Mouse (Mus musculus): ENCODE results near the gene Gpr33. TPM values are rescaled to one million over a fixed set of nuclear protein-coding genes. Genes with fewer than 3 reads are reported as not detected.

The Gpr33 gene
- not detected in 2 replicates for polyA plus RNA-seq (2015; fragmentation: Nextera tagmentation; extraction: Ambion mirVana)

- 89% methylated on average over 3 of the region's 3 CpGs for WGBS
- no peaks in the 10 kb centered on the region for H3K27me3 ChIP-seq
- no peak within 1 kb of the TSS for H3K27ac ChIP-seq
- no peaks in the 10 kb centered on the region for H3K36me3 ChIP-seq
- no peak within 1 kb of the TSS for H3K9ac ChIP-seq
- no peaks in the 10 kb centered on the region for H3K4me1 ChIP-seq
- no peaks in the 10 kb centered on the region for H3K9me3 ChIP-seq
- no peak within 1 kb of the TSS for H3K4me3 ChIP-seq
- no peak for ATAC-seq (ENCODE audit: borderline replicate concordance, extremely low read depth, low FRiP score, low TSS enrichment)
- H3K4me2 ChIP-seq, result no peak within 1 kb of the TSS
These were observed at the start of gene Gpr33 for GRCm38 (mm10) chr12:52027963-52028362. Gene Gpr33, minus strand, starts transcription at chr12:52028063.

GRCm38 (mm10) chr12:52049324-52049723 lies 21.5 kb upstream of the Gpr33 start:
- Histone ChIP-seq H3K9ac (no peak overlapping the region), H3K4me3 (no peak overlapping the region), H3K4me1 (no peaks in the 10 kb centered on the region), H3K9me3 (no peaks in the 10 kb centered on the region), H3K4me2 (no peak overlapping the region), H3K27ac (no peak overlapping the region), H3K27me3 (no peaks in the 10 kb centered on the region), H3K36me3 (no peaks in the 10 kb centered on the region)
- no peak for ATAC-seq (ENCODE audit: borderline replicate concordance, extremely low read depth, low FRiP score, low TSS enrichment)
- 38% methylated on average over 2 of the region's 2 CpGs for WGBS

- WGBS, result 65% methylated on average over 4 of the region's 4 CpGs
- Histone ChIP-seq H3K9ac (no peak overlapping the region), H3K36me3 (no peaks in the 10 kb centered on the region), H3K27me3 (no peaks in the 10 kb centered on the region), H3K27ac (no peak overlapping the region), H3K4me2 (no peak overlapping the region), H3K4me3 (no peak overlapping the region), H3K4me1 (no peaks in the 10 kb centered on the region), H3K9me3 (no peaks in the 10 kb centered on the region)
- no peak for ATAC-seq (ENCODE audit: borderline replicate concordance, extremely low read depth, low FRiP score, low TSS enrichment)
These were observed 18.5 kb upstream of the Gpr33 start for GRCm38 (mm10) chr12:52046371-52046770.

GRCm38 (mm10) chr12:52042818-52043336 lies 15.0 kb upstream of the Gpr33 start:
- no peak overlapping the region for H3K9ac ChIP-seq
- H3K4me3 ChIP-seq, result no peak overlapping the region
- H3K36me3 ChIP-seq, result no peaks in the 10 kb centered on the region
- H3K9me3 ChIP-seq, result no peaks in the 10 kb centered on the region
- no peak overlapping the region for H3K27ac ChIP-seq
- no peaks in the 10 kb centered on the region for H3K27me3 ChIP-seq
- no peak for ATAC-seq (ENCODE audit: borderline replicate concordance, extremely low read depth, low FRiP score, low TSS enrichment)
- H3K4me1 ChIP-seq, result no peaks in the 10 kb centered on the region
- no peak overlapping the region for H3K4me2 ChIP-seq
- 50% methylated on average over 10 of the region's 10 CpGs for WGBS

GRCm38 (mm10) chr12:52038352-52038751 lies 10.5 kb upstream of the Gpr33 start:
- WGBS, result 39% methylated on average over 3 of the region's 3 CpGs
- H3K27me3 ChIP-seq, result no peaks in the 10 kb centered on the region
- H3K4me3 ChIP-seq, result no peak overlapping the region
- H3K4me2 ChIP-seq, result no peak overlapping the region
- H3K4me1 ChIP-seq, result no peaks in the 10 kb centered on the region
- H3K27ac ChIP-seq, result no peak overlapping the region
- H3K36me3 ChIP-seq, result no peaks in the 10 kb centered on the region
- ATAC-seq (ENCODE audit: borderline replicate concordance, extremely low read depth, low FRiP score, low TSS enrichment), result no peak
- H3K9ac ChIP-seq, result no peak overlapping the region
- no peaks in the 10 kb centered on the region for H3K9me3 ChIP-seq

GRCm38 (mm10) chr12:52034956-52035355 lies 7.1 kb upstream of the Gpr33 start:
- Histone ChIP-seq H3K4me1 (no peaks in the 10 kb centered on the region), H3K9ac (no peak overlapping the region), H3K27me3 (no peaks in the 10 kb centered on the region), H3K36me3 (no peaks in the 10 kb centered on the region), H3K9me3 (no peaks in the 10 kb centered on the region), H3K4me3 (no peak overlapping the region), H3K27ac (no peak overlapping the region), H3K4me2 (no peak overlapping the region)
- 71% methylated on average over 3 of the region's 3 CpGs for WGBS
- ATAC-seq (ENCODE audit: borderline replicate concordance, extremely low read depth, low FRiP score, low TSS enrichment), result no peak

GRCm38 (mm10) chr12:52032276-52032675 lies 4.4 kb upstream of the Gpr33 start:
- H3K4me1 ChIP-seq, result no peaks in the 10 kb centered on the region
- WGBS, result 80% methylated on average over 6 of the region's 6 CpGs

GRCm38 (mm10) chr12:52014494-52015029 lies 13.3 kb downstream of the Gpr33 start:
- H3K27ac ChIP-seq, result no peak overlapping the region
- 39% methylated on average over 7 of the region's 7 CpGs for WGBS
- H3K36me3 ChIP-seq, result no peaks in the 10 kb centered on the region
- H3K27me3 ChIP-seq, result no peaks in the 10 kb centered on the region
- H3K4me2 ChIP-seq, result peak overlapping the region; percentile 17; the same call in 1 of the 2 replicates
- no peaks in the 10 kb centered on the region for H3K9me3 ChIP-seq
- no peak overlapping the region for H3K4me3 ChIP-seq
- ATAC-seq (ENCODE audit: borderline replicate concordance, extremely low read depth, low FRiP score, low TSS enrichment), result peak; percentile 82
- H3K4me1 ChIP-seq, result peaks cover 8% of the 10 kb centered on the region
- H3K9ac ChIP-seq, result no peak overlapping the region

More at GRCm38 (mm10) chr12:52032276-52032675, 4.4 kb upstream of the Gpr33 start:
- H3K9me3 ChIP-seq, result no peaks in the 10 kb centered on the region
- no peak overlapping the region for H3K4me3 ChIP-seq
- H3K36me3 ChIP-seq, result no peaks in the 10 kb centered on the region
- no peaks in the 10 kb centered on the region for H3K27me3 ChIP-seq
- ATAC-seq (ENCODE audit: borderline replicate concordance, extremely low read depth, low FRiP score, low TSS enrichment), result no peak
- no peak overlapping the region for H3K27ac ChIP-seq
- no peak overlapping the region for H3K9ac ChIP-seq
- no peak overlapping the region for H3K4me2 ChIP-seq

GRCm38 (mm10) chr12:52014044-52014443 lies 13.8 kb downstream of the Gpr33 start:
- Histone ChIP-seq H3K4me2 (peak overlapping the region; percentile 17; the same call in 1 of the 2 replicates), H3K27ac (no peak overlapping the region), H3K9ac (no peak overlapping the region), H3K36me3 (no peaks in the 10 kb centered on the region), H3K4me1 (peaks cover 8% of the 10 kb centered on the region), H3K4me3 (no peak overlapping the region), H3K9me3 (no peaks in the 10 kb centered on the region), H3K27me3 (no peaks in the 10 kb centered on the region)
- 53% methylated on average over 11 of the region's 11 CpGs for WGBS
- peak; percentile 73; the same call in 1 of the 2 replicates for ATAC-seq (ENCODE audit: borderline replicate concordance, extremely low read depth, low FRiP score, low TSS enrichment)

- 13% methylated on average over 9 of the region's 9 CpGs for WGBS
- peaks cover 8% of the 10 kb centered on the region for H3K4me1 ChIP-seq
- no peaks in the 10 kb centered on the region for H3K36me3 ChIP-seq
- no peak; the same call in 1 of the 2 replicates for ATAC-seq (ENCODE audit: borderline replicate concordance, extremely low read depth, low FRiP score, low TSS enrichment)
- H3K4me3 ChIP-seq, result no peak overlapping the region
- H3K27ac ChIP-seq, result no peak overlapping the region
- no peaks in the 10 kb centered on the region for H3K9me3 ChIP-seq
- peak overlapping the region; percentile 17; the same call in 1 of the 2 replicates for H3K4me2 ChIP-seq
- H3K27me3 ChIP-seq, result no peaks in the 10 kb centered on the region
- H3K9ac ChIP-seq, result no peak overlapping the region
These were observed 14.6 kb downstream of the Gpr33 start for GRCm38 (mm10) chr12:52013274-52013673.

GRCm38 (mm10) chr12:52012159-52012558 lies 15.7 kb downstream of the Gpr33 start:
- Histone ChIP-seq H3K9ac (no peak overlapping the region), H3K36me3 (no peaks in the 10 kb centered on the region), H3K4me3 (no peak overlapping the region), H3K27me3 (no peaks in the 10 kb centered on the region), H3K27ac (no peak overlapping the region), H3K9me3 (no peaks in the 10 kb centered on the region), H3K4me2 (no peak overlapping the region), H3K4me1 (peaks cover 8% of the 10 kb centered on the region)
- ATAC-seq (ENCODE audit: borderline replicate concordance, extremely low read depth, low FRiP score, low TSS enrichment), result no peak
- 33% methylated on average over 8 of the region's 8 CpGs for WGBS

GRCm38 (mm10) chr12:52010630-52010961 lies 17.3 kb downstream of the Gpr33 start:
- Histone ChIP-seq H3K4me2 (no peak overlapping the region), H3K9me3 (no peaks in the 10 kb centered on the region), H3K9ac (no peak overlapping the region), H3K36me3 (no peaks in the 10 kb centered on the region), H3K4me3 (no peak overlapping the region), H3K4me1 (peaks cover 11% of the 10 kb centered on the region), H3K27ac (no peak overlapping the region), H3K27me3 (no peaks in the 10 kb centered on the region)
- ATAC-seq (ENCODE audit: borderline replicate concordance, extremely low read depth, low FRiP score, low TSS enrichment), result no peak
- WGBS, result 55% methylated on average over 2 of the region's 2 CpGs
